Mouse (Mus musculus): Measurements from ENCODE around the gene Catsper1.

Gene Catsper1

DNA sequence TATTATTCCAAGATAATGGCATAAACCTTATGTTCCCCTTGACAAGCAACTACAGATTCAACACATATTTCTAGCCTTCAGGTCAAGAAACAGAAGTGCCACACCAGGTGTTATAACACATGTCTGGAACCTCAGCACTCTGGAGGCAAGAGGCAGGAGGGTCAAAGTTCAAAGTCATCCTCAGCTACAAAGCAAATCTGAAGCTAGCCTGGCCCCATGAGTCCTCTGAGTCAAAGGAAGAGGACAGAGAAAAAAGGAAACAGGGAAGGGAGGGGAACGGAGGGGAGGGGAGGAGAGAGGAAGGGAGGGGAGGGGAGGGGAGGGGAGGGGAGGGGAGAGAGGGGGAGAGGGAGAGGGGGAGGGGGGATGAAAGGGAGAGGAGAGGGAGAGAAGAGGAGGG, 20.5 kb downstream of the Catsper1 start:
- no peak for DNase-seq

DNA sequence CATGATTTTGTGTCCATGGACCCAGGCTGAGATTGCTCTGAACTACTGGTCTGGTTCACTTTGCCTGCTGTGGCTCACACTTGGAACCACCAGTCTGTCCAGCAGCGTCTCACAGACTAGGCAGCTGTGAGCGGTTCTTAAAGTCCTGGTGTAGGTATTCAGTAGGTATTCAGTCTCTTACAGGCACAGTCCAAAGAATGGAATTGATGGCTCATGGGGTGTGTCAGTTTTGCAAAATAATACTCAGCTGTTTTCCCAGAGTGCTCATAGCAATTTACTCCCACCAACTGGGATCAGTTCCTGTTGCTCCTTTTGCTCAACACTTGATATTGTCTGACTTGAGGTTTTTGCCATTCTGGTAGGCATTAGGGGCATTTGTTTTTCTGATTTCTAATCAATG, 26.6 kb downstream of the Catsper1 start:
- no peak for DNase-seq

DNA sequence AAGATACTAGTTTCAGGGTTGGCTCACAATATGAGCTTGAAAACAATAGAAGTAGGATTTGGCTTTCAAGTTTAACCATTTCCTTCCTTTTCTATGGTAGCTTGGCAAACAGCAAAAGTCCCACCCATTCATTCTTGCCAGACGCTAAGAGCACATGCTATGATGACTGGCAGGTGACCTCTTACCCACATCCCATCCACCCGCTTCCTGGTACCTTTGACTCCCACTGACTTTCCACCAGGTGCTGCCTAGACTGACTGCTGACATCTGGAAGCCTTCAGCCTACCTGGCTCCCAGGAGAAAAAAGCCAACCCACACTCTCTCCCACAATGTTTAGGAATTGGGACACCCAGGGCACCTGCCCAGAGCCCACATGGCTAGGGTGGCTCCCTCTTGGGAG, 28.6 kb downstream of the Catsper1 start:
- no peak for DNase-seq

DNA sequence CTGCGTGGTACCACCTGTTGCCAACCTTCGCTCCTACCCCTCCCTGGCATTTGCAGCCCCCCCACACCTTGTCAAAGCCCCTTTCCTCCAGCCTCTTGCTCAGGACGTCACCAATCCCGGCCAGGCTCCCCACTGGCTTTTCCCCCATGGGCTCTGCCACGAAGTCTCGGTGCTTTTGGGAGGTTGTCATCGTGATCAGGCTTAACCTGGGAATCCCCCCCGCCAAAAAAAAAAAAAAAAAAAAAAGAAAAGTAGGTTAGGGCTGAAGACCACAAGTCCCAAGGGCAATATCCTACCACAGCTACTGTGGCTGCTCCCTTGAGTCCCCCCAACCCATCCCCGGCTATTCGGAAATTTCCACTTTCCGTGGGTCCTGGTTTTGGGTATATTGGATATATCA, 30.2 kb downstream of the Catsper1 start:
- DNase-seq, result no peak

DNA sequence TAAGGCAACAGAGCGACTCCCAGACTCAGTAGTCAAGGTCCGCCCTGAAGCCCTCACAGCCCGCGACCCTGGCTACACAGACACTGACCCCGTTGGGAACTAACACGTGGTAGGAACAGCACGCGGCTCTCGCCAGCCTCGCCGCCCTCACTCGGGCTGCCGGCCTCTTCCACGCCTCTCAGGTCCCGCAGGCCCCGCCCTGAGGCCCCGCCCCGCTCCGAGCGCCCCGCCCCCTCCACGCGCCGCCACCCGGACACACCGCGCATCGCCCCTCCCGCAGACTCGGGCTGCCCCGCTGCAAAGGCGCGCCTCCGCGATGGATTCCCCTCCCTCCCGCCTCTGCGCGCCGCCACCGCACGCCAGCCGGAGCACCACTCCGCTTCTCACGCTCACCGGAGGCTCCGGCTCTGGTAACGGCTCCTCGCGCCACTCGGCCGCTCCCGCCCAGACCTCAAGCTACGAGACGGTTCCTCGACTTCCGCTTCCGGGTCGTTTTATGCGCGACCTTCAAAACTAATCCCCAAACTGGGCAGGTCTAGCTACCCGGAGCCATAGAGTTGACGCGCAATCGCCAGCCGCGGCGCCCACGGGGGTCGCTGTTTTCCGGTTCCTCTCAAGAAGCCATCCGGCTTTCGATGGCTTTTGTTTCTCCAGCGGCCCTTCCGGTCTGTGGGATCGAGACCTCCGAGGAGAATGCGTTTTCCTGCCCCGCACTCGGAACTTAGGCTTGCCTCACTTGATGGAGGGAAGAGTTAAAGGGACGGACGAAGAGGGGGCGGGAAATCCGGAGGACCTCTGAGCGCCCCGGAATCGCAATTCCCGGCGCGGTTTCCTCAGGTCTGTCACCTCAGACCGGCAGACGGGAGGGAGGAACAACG, 30.9 kb downstream of the Catsper1 start, which contains the start of gene Eif1ad:
TSS of gene Eif1ad (plus strand) at position 567 of the 878 bp plus-strand sequence.
- peak; percentile 95 for DNase-seq

DNA sequence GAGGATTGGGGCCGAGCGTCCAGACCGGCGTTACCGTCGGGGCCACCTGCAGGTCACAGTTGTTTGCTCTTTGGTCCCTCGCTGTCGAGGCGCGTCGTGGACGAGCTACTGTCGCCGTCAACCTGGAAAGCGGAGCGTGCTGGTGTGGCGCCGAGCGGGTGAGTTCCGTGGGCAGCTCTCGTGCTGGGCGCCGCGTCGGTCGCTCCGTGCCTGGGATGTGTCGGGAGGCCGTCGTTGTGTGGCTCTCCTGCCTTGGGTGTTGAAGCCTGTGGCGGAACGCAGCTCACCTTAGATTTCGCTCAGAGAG, 31.5 kb downstream of the Catsper1 start, which contains the start of gene Banf1:
TSS of gene Banf1 (minus strand) at position 116 of the 307 bp plus-strand sequence.
- DNase-seq, result no peak

DNA sequence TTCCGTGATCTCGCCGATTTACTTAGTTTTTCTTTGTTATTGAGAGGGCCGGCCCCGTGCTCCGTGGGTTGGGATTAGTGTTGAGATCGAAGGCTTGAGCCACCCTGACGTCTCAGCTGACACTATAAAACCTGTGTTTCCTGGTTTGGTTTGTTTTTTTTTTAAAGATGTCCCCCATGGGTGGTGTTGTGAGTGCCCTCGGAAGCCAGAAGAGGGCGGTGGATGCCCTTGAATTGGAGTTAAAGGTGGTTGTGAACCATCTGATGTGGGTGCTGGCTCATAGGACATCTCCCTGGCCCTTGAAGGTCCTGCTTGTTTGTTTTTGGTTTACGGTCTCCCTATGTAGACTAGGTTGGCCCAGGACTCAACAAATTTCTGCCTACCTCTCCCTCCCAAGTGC, 31.9 kb downstream of the Catsper1 start:
- no peak for DNase-seq

DNA sequence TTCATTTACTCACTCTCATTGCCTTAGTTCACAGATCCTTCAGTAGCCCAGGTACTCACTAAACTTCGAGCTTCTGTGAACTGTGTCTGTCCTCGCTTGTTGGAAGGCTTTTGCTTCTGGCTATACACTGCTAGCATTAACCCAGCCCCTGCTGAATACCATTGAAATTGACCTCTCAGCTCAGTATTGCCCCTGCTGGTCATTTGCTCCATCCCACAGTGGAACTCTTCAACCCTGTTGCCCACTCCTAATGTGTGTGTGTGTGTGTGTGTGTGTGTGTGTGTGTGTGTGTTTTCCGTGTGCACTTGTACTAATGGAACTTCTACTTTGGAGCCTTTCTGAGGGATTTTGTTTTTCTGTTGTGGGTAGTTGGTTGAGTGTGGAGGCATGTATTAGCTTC, 35.4 kb downstream of the Catsper1 start:
- no peak for DNase-seq

DNA sequence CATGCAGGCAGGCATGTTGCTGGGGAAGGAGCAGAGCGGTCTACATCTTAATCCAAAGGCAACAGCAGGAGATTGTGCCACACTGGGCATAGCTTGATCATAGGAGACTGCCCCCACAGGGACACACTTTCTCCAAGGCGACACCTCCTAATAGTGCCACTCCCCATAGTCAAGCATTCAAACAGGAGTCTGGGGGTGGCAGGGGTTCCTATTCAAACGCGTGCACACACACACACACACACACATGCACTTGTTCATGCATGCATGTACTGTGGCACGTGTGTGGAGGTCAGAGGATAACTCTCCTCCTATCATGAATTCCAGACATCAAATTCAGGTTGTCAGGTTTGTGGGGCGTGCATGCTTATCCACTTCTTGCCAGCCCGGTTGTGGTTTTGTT, 37.2 kb downstream of the Catsper1 start:
- DNase-seq, result no peak

DNA sequence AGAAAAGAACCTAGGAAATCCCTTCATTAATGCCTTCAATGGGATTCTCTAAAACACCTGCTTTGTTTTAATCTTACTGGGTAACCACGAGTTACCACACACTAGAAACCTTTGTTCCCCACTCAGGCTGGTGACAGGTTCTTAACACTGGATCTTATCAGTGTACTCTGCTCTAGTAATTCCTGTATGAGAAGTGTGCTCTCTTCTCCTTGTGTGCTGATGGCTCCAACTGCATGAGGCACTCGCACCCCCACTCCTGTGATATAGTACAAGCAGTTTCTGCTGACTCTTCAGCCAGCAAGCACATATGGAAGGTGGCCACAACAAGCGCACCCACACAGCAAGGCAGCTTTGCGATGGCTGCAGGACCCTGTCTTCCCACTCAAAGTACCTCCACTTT, 38.6 kb downstream of the Catsper1 start:
- DNase-seq, result no peak

DNA sequence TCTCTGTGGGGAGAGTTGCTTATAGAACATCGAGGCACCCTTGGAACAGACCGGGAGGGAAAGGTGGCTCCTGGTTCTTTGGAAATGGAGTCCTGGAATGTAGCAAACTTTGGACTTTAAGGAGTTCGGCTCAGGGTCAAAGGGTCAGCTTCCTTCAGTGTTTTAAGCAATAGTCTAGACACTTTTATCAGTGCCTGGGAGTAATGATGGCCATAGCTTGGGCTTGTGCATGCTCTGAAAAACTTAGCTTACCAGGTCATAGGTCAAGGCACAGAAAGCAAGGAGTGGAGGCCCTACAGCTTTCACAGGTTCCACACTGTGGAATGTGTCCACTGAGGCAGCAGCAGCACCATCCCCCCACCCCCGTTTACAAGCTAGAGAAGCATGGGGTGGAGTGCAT, 39.2 kb downstream of the Catsper1 start:
- DNase-seq, result no peak

DNA sequence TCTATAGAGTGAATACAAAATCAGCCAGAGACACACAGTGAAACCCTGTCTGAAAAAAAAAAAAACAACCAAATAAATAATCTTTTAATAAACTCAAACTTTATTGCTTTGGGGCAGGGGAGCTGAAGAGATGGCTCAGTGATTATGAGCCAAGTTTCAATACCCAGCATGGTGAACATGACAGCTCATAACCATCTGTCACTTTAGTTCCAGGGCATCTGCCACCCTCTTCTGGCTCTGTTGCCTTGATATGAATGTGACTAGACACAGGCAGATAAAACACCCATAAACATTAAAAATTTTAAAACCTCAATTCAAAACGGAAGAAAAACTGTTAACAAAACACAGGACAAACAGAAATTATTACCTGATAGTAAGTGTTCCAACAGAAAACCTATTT, 41.9 kb downstream of the Catsper1 start:
- DNase-seq, result no peak

DNA sequence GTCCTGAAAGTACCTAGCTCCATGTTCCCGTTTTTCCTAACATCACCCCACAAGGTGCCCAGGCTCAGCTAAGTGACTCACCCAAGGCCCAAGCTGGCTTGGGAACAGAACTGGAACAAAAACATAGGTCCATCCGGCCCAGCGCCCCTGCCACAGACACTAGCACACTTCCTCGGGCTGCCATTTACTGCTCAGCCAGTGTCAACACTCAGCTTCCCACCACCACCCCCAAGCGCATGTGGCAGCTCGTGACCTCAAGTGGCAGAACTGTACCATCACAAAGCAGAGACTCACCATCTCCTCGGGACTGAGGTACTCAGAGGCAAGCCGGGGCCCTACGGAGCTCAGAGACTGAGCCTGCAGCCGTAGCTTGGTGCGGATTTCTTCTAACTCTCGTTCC, 47.8 kb downstream of the Catsper1 start:
- DNase-seq, result no peak

DNA sequence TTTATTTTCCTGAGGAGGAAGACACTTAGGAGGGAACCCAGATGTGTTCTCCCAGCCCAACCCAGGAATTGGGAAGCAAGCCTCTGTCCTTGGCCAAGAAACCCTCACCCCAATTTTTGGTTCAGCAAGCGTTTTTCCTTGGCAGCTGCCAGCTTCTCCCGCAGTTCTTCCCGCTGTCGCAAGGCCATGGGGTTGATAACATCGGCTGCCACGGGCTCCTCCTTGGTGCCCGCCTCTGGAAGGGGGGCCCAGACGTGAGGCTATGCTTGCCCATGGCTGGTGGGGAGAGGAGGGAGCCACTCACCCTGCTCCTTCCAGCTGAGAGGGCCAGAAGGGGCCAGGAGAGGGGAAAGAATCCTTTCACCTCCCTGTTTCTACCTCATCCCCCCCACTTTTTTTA, 49.2 kb downstream of the Catsper1 start:
- DNase-seq, result no peak

DNA sequence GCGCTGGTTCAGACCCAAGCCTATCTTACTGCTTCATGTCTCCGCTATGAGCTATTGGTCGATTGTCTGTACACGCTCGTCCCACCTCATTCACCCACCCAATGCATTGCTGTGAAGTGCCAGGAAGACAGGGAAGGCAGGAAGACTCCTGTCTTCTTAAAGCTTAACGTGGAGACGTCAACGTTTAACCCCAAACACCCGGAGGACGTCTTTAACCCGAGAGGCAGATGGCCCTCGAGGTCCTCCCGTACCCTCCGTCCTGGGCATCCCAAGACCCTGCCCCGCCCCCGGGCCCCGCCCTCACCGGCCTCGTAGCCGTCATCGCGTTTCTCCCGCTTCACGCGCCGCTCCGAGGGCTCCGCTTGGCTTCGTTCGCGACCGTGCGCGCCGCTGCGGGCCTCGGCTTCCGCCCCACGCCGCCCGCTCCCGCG, 52.5 kb downstream of the Catsper1 start:
- DNase-seq, result peak; percentile 51

DNA sequence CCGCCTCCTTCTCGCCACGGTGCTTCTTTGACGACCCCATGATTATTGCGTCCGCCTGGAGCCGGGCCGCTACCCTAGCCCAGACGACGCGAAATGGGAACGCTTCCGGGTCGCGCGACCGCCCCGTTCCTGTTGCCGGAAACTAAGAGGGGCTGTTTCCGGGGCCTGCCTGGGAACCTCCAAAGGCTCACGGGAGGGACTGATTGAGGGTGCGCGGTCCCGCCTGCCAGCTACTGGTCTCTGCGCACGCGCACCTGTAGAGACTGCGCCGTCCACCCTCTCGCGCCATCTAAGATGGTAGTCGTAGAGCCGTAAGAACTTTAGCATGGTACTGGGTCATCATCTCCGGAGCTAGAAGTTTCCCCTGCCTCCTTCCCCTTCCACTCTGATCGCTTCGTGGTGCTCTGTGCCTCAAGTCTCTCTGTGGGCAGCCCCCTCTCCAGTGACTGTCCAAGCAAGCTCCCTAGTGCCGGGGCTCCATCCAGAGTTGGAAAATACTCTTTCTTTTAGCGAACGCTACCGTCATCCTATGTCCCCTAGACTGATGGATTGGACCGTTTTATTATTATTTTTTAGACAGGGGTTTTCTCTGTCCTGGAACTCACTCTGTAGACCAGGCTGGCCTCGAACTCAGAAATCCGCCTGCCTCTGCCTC, 53.2 kb downstream of the Catsper1 start, which contains the start of gene Sart1:
TSS of gene Sart1 (minus strand) at position 116 of the 655 bp plus-strand sequence.
- peak; percentile 97 for DNase-seq

DNA sequence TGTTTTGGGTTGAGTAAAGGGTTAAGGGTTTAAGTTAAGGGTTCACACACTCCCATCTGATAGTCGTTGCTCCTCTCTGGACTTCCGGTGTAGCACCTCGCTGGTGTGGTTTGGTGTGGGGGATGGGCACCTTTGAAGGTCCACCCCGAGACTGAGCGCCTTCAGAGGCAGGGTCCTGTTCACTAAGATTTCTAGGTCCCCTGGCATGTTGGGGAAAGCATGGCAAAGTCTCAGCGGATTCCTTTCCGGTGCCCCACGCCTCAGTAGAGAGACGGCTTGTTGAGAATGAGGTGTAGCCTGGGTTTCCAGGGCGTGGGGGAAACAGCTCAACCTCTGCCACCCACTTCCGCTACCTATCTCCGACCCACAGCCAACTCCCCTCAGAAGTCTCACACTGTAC, 54.1 kb downstream of the Catsper1 start:
- peak; percentile 54 for DNase-seq

DNA sequence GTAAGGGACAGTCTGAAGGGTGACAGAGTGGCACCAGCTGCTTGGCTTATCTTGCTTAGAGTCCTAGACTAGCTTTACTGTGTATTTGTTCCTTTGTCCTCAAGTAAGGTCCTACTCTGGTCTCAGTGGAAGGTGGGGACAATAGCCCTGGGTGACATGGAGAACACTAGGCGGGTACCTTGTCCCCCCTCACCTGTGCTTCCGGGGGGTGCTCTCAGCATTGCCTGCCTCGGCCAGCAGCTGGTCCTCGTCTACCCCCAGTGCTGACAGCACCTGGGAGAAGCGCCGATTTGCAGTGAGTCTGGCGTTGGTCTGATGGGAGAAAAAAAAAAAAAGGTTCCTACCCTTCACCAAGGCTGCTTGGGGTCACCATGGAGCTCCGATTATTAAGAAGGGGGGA, 54.9 kb downstream of the Catsper1 start:
- no peak for DNase-seq

DNA sequence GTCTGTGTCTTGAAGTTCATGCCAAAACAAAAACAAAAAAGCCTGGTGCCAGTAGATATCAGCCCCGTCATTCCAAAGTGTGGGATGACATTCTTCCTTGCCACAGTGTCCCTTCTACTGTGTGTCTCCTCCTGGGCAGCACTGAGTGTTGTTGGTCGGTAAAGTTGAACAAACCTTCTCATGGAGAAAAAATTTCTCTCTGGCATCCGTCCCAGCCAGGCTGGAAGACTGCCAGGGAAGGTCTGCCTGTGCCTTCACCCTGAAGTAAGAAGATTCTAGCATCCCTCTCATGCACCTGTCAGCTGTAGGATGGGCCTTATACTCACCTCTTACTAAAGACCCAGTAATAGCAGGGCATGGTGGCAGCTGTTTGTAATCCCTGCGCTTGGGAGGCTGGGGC, 57.4 kb downstream of the Catsper1 start:
- peak; percentile 74 for DNase-seq
